Mouse (Mus musculus) CH12.LX (cell line): ENCODE measurements at regions not wholly inside any gene's neighbourhood (a gene's known extent, or its start where the extent isn't known, plus 50 kb on each side); places are given as distances from the start of the nearest gene placed in this dataset.

Experiments used
- CHD1 ChIP-seq: IDR thresholded peaks from 2 replicates; pipeline ENCODE4 v1.6.1; 2012; ENCODE audit warnings: low read depth, low read length, improper control_type of control experiment, inconsistent platforms
- CTCF ChIP-seq, 2 experiments: IDR thresholded peaks in 1 of 2; conservative IDR thresholded peaks in 1 of 2; 2 replicates each; pipeline ENCODE4 v1.5.1; 2011 to 2012; ENCODE audit warnings: low read depth in 2 of 2, low read length in 2 of 2, improper control_type of control experiment in 1 of 2, inconsistent platforms in 1 of 2, mild to moderate bottlenecking in 1 of 2, moderate library complexity in 1 of 2
- ELF1 ChIP-seq: IDR thresholded peaks from 2 replicates; pipeline ENCODE4 v1.6.1; 2014; ENCODE audit warnings: low read depth, mild to moderate bottlenecking, inconsistent platforms, low read length, improper control_type of control experiment
- EP300 ChIP-seq: IDR thresholded peaks from 2 replicates; pipeline ENCODE4 v1.6.1; 2011; ENCODE audit warnings: low read length, improper control_type of control experiment
- HCFC1 ChIP-seq: IDR thresholded peaks from 2 replicates; pipeline ENCODE4 v1.6.1; 2012; ENCODE audit warnings: low read depth, mild to moderate bottlenecking, inconsistent platforms, low read length, improper control_type of control experiment
- JUN ChIP-seq: IDR thresholded peaks from 2 replicates; pipeline ENCODE4 v1.6.1; 2011; ENCODE audit warnings: low read depth, mild to moderate bottlenecking, low read length, improper control_type of control experiment, moderate library complexity; ENCODE audit not compliant: insufficient read depth
- MAFK ChIP-seq: IDR thresholded peaks from 2 replicates; pipeline ENCODE4 v1.6.1; 2011; ENCODE audit warnings: low read length, improper control_type of control experiment; ENCODE audit not compliant: insufficient replicate concordance
- MYC ChIP-seq: IDR thresholded peaks from 2 replicates; pipeline ENCODE4 v1.6.1; 2011; ENCODE audit warnings: low read depth, mild to moderate bottlenecking, improper control_type of control experiment, low read length
- POLR2A ChIP-seq: IDR thresholded peaks from 2 replicates; pipeline ENCODE4 v1.6.1; 2011; ENCODE audit warnings: low read depth, mild to moderate bottlenecking, improper control_type of control experiment, low read length
- RCOR1 ChIP-seq: conservative IDR thresholded peaks from 2 replicates; pipeline ENCODE4 v1.6.1; 2012; ENCODE audit warnings: low read depth, mild to moderate bottlenecking, inconsistent platforms, low read length, improper control_type of control experiment
- SIN3A ChIP-seq: IDR thresholded peaks from 2 replicates; pipeline ENCODE4 v1.6.1; 2012; ENCODE audit warnings: low read length, improper control_type of control experiment, inconsistent platforms
- SMC3 ChIP-seq: IDR thresholded peaks from 2 replicates; pipeline ENCODE4 v1.6.1; 2011; ENCODE audit warnings: low read depth, low read length, improper control_type of control experiment
- TBP ChIP-seq: conservative IDR thresholded peaks from 2 replicates; pipeline ENCODE4 v1.6.1; 2011; ENCODE audit warnings: low read depth, low read length, improper control_type of control experiment
- USF2 ChIP-seq: conservative IDR thresholded peaks from 2 replicates; pipeline ENCODE4 v1.6.1; 2011; ENCODE audit warnings: low read depth, low read length, improper control_type of control experiment

DNA sequence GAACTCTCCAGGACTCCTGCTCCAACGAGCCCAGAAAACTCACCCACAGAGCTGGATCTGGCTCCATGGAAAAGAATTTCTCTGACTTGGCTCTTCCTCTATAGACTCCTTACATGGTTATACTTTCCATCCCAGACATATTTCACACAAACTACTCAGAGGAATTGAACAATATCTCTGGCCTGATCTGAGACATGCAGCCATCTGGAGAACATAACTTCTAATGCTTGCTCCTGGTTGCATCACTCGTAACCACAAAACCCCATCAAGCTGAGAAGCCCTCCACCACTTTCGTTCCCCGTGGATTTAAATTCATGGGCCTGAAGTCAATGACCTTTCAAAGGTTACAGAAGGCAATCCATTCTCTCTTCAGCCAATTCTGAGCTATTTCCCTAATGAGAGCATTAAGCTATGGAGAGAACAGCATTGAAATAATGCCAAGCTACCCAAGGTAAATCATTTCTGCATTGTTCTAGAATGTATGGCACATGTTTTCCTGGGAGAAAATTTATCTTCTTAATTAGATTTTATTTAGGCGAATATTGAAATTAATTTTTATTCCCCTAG is 294.0 kb upstream of the Acvr2a start:
- TF ChIP-seq CTCF (conservative IDR thresholded peaks at IDR 0.05 in 1 of 2, IDR thresholded peaks at IDR 0.05 in 1 of 2; ENCODE audit: low read depth in 2 of 2, low read length in 2 of 2) = no peak
- TF ChIP-seq SIN3A = no peak
- no peak for TF ChIP-seq TBP
- TF ChIP-seq POLR2A = no peak
- no peak for TF ChIP-seq ELF1
- no peak for TF ChIP-seq CHD1
- TF ChIP-seq USF2 = no peak
- no peak for TF ChIP-seq MYC
- TF ChIP-seq EP300 = no peak
- no peak for TF ChIP-seq HCFC1
- TF ChIP-seq RCOR1 = no peak
- TF ChIP-seq MAFK = no peak
- no peak for TF ChIP-seq JUN
- no peak for TF ChIP-seq SMC3
